Mouse (Mus musculus) embryonic fibroblast, embryonic 13.5 days (primary cell): ENCODE data around the gene Bicral. TPM values are rescaled to one million over a fixed set of nuclear protein-coding genes. Genes with fewer than 3 reads are reported as not detected.
"Not testable (repeated sequence)": the region's sequence is repeated elsewhere in the genome, so short reads cannot be mapped to it uniquely, and the experiment has no call there.

Experiments
- H3K27ac ChIP-seq: 2 replicates; pipeline ENCODE4 v1.5.1; 2012; ENCODE audit warnings: low read length, control low read depth, inconsistent platforms; ENCODE audit not compliant: insufficient read depth
- H3K4me1 ChIP-seq: 2 replicates; pipeline ENCODE4 v1.6.1; 2011; ENCODE audit warnings: low read length; ENCODE audit not compliant: control insufficient read depth, insufficient read depth
- H3K4me3 ChIP-seq: 2 replicates; pipeline ENCODE4 v1.5.1; 2011; ENCODE audit warnings: mild to moderate bottlenecking, control low read depth, low read length; ENCODE audit not compliant: insufficient read depth
- CTCF ChIP-seq: IDR thresholded peaks from 2 replicates; pipeline ENCODE4 v1.5.1; 2011; ENCODE audit warnings: mild to moderate bottlenecking, control low read depth, low read length, moderate library complexity, borderline replicate concordance; ENCODE audit not compliant: insufficient read depth
- POLR2A ChIP-seq: IDR thresholded peaks from 2 replicates; pipeline ENCODE4 v1.6.1; 2011; ENCODE audit warnings: low read depth, mild to moderate bottlenecking, control low read depth, low read length, moderate library complexity
- polyA plus RNA-seq: library from polyadenylated mRNA; stranded (reverse); fragments of >200 nt; gene quantifications from 2 replicates; pipeline ENCODE4 v1.2.4, GENCODE M21; 2011; ENCODE audit warnings: low read depth; ENCODE audit not compliant: missing spikeins, insufficient read length

Gene Bicral
- polyA plus RNA-seq, 1 experiment, result 14.0 TPM

- no peak for TF ChIP-seq POLR2A
- no peak for TF ChIP-seq CTCF
- H3K4me3 ChIP-seq, result no peak overlapping the region
- H3K27ac ChIP-seq, result no peak overlapping the region
- no peaks in the 10 kb centered on the region for H3K4me1 ChIP-seq
These were observed 87.3 kb downstream of the Bicral start for GRCm38 (mm10) chr17:46771025-46771424.

DNA sequence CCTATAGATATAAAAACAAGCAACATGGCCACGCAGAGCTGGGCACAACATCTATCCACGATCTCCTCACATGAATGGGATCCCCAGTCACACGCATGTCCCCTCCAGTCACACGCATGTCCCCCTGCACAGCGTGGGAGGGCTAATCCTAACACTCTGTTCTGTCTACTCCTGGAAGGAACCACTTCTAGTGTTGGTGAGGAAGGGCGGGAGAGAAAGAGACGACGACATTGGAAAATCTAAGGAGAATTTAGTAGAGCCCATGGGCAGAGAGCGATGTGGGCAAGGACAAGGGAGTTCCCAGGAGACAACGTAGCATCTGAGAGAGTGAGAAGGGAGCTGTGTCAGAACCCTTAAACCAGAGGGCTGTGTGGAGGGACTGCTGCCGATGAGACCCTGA is 87.7 kb downstream of the Bicral start:
- Histone ChIP-seq H3K4me3 (no peak overlapping the region), H3K4me1 (no peaks in the 10 kb centered on the region), H3K27ac (no peak overlapping the region)
- no peak for TF ChIP-seq POLR2A

DNA sequence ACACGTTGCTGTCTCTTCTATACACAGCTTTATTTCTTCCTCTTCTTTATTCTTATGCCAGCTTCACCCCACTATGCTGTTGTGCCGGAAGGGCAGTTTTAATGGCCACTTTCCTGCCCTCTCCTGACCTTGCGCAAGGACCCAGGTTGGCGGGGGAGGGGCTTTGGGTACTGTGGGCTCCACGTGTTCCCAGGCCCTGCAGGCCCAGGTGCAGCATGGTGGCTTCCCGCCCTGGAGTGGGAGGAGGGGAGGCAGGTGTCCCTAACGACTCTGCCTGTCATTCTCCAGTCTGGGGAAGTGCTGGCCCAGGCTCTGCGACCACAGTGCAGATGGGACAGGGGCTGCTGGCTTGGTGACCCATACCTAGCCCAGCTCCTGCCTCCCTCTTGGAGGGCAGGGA is 90.4 kb downstream of the Bicral start:
- H3K4me3 ChIP-seq, result no peak overlapping the region
- H3K4me1 ChIP-seq, result no peaks in the 10 kb centered on the region
- H3K27ac ChIP-seq, result no peak overlapping the region
- TF ChIP-seq POLR2A (no peak), CTCF (no peak)

DNA sequence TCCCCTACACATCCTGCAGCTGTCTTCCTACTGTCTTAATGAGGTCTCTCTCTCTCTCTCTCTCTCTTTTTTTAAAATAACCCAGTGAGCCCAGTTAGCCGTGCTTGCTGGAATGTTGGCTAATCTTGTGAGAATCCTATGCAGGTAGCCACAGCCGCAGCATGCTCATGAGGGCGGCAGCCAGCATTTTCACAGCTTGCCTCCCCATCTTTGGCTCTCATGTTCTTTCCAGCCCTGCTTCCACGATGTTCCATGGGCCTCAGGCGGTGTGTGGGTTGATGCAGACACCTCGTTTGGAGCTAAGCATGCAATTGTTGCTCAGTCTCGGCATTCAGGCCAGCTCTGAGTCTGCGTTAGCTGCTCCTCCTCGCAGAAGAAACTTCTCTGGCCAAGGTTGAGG is 93.4 kb downstream of the Bicral start:
- not testable (repeated sequence) for H3K27ac ChIP-seq, H3K4me1 ChIP-seq, H3K4me3 ChIP-seq

GRCm38 (mm10) chr17:46763544-46763943 is 94.7 kb downstream of the Bicral start, which contains the start of gene Ptcra:
Gene Ptcra, minus strand, starts transcription at chr17:46763712.
- Histone ChIP-seq H3K4me3 (no peak within 1 kb of the TSS), H3K27ac (no peak within 1 kb of the TSS), H3K4me1 (no peaks in the 10 kb centered on the region)
- TF ChIP-seq POLR2A (no peak), CTCF (no peak)

DNA sequence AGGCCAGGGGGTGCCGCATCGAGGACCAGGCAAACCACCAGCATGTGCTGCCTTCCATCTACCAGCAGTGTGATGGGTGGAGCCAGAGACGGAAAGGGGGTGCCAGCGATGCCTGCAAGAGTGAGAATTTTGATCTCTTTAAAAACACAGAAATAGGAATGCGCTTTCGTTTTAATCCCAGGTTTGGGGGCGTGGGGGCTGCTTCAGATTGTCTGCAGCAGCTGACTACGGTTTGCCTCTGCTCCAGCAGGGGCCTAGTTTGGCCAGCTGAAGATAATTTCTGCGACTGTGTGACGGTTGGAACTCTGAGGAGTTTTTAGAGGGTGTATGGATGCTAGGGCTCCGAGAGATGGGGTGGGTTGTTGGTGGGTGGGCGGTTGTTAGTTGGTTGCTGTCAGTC is 99.5 kb downstream of the Bicral start:
- no peak overlapping the region for H3K27ac ChIP-seq
- no peaks in the 10 kb centered on the region for H3K4me1 ChIP-seq
- H3K4me3 ChIP-seq, result no peak overlapping the region
- no peak for TF ChIP-seq POLR2A
- no peak for TF ChIP-seq CTCF

DNA sequence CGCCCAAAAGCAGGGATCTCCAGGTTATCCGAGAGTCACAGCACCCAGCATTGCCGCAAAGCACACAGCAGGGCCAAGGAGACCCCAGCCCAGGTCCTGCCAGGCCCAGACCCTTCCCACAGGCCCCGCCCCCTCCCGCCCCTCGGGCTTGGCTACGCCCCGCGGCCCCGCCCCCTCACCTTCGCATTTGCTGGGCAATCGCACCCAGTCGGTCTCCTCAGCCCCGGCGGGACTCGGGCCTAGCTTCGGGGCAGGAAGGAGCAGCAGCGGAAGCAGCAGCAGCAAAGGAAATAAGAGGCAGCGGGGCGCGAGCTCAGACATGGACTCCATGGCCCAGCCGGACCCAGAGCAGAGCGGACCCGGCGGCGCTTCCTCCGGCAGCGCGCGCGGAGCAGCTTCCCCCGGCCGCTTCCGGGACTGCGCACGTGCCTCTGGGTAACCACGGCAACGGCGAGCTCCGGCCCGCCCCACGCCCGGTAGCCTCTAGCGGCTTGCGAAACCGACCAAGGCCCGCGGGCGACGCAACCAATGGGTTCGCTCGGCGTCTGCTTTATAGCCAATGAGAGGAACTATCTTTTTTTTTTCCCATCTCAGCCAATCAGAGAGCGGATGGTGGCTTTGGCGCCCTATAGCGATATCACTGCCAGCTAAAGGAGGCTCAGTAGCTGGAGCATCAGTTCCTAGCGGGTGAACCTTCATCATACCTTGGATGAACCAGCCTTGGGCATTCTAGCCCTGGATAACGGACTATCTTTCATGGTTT is 106.3 kb downstream of the Bicral start, which contains the start of gene Cnpy3:
Gene Cnpy3 (minus strand): TSS at position 421 of the 763 bp plus-strand sequence.
- Histone ChIP-seq H3K4me1 (0 out of 2 replicates have a peak, but pooled peaks cover 5% of the 10 kb centered on the region), H3K4me3 (peak within 1 kb of the TSS; percentile 78), H3K27ac (peak within 1 kb of the TSS; percentile 64)
- TF ChIP-seq CTCF (no peak), POLR2A (peak; percentile 79)

DNA sequence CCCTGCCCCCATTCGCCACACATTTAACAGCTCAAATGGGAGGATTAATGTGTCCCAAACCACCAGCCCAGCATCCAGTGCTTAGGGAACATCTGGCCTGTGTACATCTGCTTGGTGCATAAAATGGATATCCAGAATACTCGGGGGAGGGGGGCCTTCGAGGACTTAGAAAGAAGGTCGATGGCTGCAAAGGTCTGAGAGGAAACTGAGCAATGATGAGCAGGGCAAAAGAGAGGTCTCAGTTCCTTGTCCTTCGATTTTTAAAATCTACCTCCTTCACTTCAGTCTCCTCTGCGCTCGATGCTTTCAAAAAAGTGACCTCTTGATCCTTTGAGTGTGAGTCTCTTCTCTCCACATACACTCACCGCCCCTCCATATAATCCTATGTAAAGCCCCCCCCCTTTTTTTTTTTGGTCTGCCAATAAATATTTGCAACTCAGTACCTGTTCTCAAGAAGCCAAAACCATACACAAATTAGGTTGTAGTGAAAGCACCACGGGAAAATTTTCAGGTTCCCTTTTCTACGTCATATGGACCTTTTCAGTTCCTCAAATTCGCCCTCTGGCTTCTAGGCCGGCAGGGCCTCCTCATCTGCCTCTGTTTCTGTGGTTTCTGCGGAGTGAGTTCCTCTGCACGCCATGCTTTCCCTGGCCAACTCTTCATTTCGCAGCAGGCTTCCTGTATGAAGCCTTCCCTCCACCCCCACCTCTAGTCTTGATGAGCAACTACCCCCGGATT is 107.1 kb downstream of the Bicral start:
- H3K27ac ChIP-seq, result peak overlapping the region; percentile 64
- H3K4me1 ChIP-seq, result 0 out of 2 replicates have a peak, but pooled peaks cover 5% of the 10 kb centered on the region
- H3K4me3 ChIP-seq, result peak overlapping the region; percentile 78
- no peak; the same call in 1 of the 2 replicates for TF ChIP-seq POLR2A
- no peak for TF ChIP-seq CTCF

DNA sequence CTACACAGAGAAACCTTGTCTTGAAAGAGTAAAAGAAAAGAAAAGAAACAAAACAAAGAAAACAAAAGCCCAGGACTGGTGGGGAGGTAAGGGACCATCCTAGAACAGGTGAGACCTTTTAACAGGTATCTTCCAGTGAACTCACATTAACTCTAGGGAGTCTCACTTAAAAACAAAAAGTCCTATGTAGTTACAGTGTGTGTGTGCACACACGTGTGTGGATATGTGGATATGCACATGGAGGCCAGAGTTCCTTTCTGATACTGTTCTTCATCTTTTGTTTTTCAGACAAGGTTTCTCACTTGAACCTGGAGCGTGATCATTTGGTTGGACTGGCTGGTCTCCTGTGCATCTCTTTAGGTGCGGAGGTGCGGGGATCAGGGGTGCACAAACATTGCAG is 107.7 kb downstream of the Bicral start:
- peak overlapping the region; percentile 78; the same call in 1 of the 2 replicates for H3K4me3 ChIP-seq
- TF ChIP-seq CTCF (no peak), POLR2A (no peak)
- H3K4me1 ChIP-seq, result 0 out of 2 replicates have a peak, but pooled peaks cover 5% of the 10 kb centered on the region
- H3K27ac ChIP-seq, result no peak overlapping the region

DNA sequence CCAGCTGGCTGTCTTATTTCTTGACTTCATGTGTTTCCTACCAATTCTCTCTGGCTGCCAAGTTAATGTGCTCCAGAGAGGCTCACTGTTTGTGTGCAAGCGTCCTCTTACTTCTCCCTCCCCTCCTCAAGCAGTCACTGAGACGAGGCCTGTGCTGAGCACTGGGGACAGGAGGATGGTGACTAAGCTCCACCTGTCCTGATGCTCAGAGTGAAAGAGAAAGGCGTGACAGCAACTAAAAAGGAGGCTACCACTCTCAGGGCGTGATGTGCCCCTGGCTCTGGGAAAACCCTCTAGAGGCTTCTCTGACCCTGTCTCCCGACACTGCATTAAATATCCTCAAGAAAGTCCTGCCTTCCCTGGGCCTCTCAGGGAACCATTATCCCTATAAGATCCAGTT is 109.0 kb downstream of the Bicral start:
- Histone ChIP-seq H3K27ac (no peak overlapping the region), H3K4me1 (0 out of 2 replicates have a peak, but pooled peaks cover 5% of the 10 kb centered on the region), H3K4me3 (no peak overlapping the region)
- TF ChIP-seq CTCF, result no peak
- no peak for TF ChIP-seq POLR2A

Other genes starting within 250 kb of the Bicral start
- gene Ptk7, start 229.0 kb downstream of the Bicral start, polyA plus RNA-seq, result 145 and 172 TPM in 2 replicates
- 6.5 and 7.2 TPM in 2 replicates for gene Klc4, start 212.5 kb downstream of the Bicral start, polyA plus RNA-seq
- 33.5 and 45.2 TPM in 2 replicates for gene Mrpl2, start 212.3 kb downstream of the Bicral start, polyA plus RNA-seq
- gene Cul7, start 208.1 kb downstream of the Bicral start, polyA plus RNA-seq, result 63.6 and 64.4 TPM in 2 replicates
- 29.9 and 32.3 TPM in 2 replicates for gene Rrp36, start 184.1 kb downstream of the Bicral start, polyA plus RNA-seq
- gene Mea1, start 179.7 kb downstream of the Bicral start, polyA plus RNA-seq, result 111 and 122 TPM in 2 replicates
- 54.6 and 62.1 TPM in 2 replicates for gene Klhdc3, start 177.6 kb downstream of the Bicral start, polyA plus RNA-seq
- gene Ppp2r5d, start 153.4 kb downstream of the Bicral start, polyA plus RNA-seq, result 57.6 and 72.1 TPM in 2 replicates
- gene Pex6, start 147.0 kb downstream of the Bicral start, polyA plus RNA-seq, result 11.1 and 13.1 TPM in 2 replicates
- not detected in 2 replicates for gene Gnmt, start 129.3 kb downstream of the Bicral start, polyA plus RNA-seq
- 29.5 and 29.9 TPM in 2 replicates for gene Cnpy3, start 106.3 kb downstream of the Bicral start, polyA plus RNA-seq
- not detected in 2 replicates for gene Ptcra, start 94.8 kb downstream of the Bicral start, polyA plus RNA-seq
- 13.9 and 17.9 TPM in 2 replicates for gene 2310039H08Rik, start 85.8 kb downstream of the Bicral start, polyA plus RNA-seq
- 115 and 117 TPM in 2 replicates for gene Rpl7l1, start 75.8 kb downstream of the Bicral start, polyA plus RNA-seq
- gene Tbcc, start 32.2 kb upstream of the Bicral start, polyA plus RNA-seq, result 11.5 and 16.5 TPM in 2 replicates
- not detected in 2 replicates for gene Prph2, start 52.0 kb upstream of the Bicral start, polyA plus RNA-seq
- 69.1 and 71.8 TPM in 2 replicates for gene Ubr2, start 152.1 kb upstream of the Bicral start, polyA plus RNA-seq